Mouse (Mus musculus) olfactory bulb, adult 2 months (tissue): ENCODE measurements around the gene Cux2.

ENCODE experiments used
- CTCF ChIP-seq: fragments of 200-500 bp; IDR thresholded peaks from 2 replicates; pipeline ENCODE4 v1.5.1; 2012; ENCODE audit warnings: low read depth, mild to moderate bottlenecking, low read length, moderate library complexity; ENCODE audit not compliant: insufficient read depth
- POLR2A ChIP-seq: fragments of 200-500 bp; IDR thresholded peaks from 2 replicates; pipeline ENCODE4 v1.6.1; 2012; ENCODE audit warnings: mild to moderate bottlenecking, low read depth, low read length, moderate library complexity; ENCODE audit not compliant: insufficient read depth

DNA sequence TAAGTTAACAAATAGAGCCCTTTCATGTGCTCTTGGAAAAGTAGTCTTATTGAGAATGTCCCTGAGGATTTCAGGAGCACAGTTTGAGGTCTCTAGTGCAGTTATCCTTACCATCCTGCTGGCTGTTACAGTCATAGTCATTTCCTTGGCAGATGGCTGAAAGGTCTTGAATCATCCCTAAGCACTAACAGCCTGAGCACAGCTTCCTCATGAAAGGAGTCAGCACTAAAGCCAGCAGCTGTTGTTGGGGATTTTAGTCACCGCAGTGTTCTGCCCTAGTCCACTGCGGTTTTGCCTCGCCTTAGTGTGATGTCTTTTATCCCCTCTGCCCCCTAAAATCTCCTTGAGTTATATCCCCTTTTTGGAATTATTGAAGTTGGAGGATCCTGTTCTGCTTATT, 242.7 kb downstream of the Cux2 start:
- no peak for TF ChIP-seq CTCF
- no peak for TF ChIP-seq POLR2A
